Mouse (Mus musculus): ENCODE data around the gene Tmem178b.

DNA sequence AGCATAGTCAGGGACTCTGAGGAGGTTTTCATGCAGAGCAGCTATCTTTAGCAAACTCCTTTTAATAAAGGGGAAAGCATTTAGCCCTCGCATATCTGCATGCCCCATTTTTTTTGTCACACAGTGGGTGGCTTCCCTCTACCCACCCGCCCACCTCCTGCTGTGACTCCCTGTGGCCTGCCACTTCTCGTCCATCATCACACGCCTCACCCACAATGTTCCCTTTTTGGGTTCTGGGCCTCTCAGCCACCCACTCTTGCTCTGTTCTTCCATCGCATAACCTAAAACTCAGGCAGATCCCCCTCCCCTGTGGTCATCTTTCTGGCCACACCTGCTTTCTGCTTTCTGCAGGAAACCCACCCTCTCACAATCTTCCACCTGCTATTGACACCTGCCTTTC is 288.3 kb downstream of the Tmem178b start:
- TF ChIP-seq EP300 (IDR thresholded peaks at IDR 0.05; ENCODE audit: low read depth) (no peak), CTCF (IDR thresholded peaks at IDR 0.05; ENCODE audit: low read depth) (no peak)
